ENCODE assay signal across 8 mouse cellular contexts in genomic region chr14:31205562-31206467, GRCm38 (mm10). TPM values are rescaled to one million over a fixed set of nuclear protein-coding genes. Genes with fewer than 3 reads are reported as not detected.
DNase-seq lines count a peak whose midpoint lies in the region; ATAC-seq and TF ChIP-seq lines count a peak whose summit lies in the region.

No protein-coding gene starts in this region.

- peak; percentile 15 for ATAC-seq in Patski
- ATAC-seq in liver, embryonic 13.5 days (ENCODE audit: low read depth), result peak; percentile 22
- peak; percentile 77 for ATAC-seq in neural tube, embryonic 13.5 days (ENCODE audit: low read depth)

- peak overlapping the region; percentile 88 for H3K27ac ChIP-seq in liver, embryonic 13.5 days
- H3K27ac ChIP-seq in neural tube, embryonic 13.5 days (replicated peaks), result peak overlapping the region; percentile 92

- TF ChIP-seq CTCF in Patski (IDR thresholded peaks at IDR 0.05), result no peak

- CTCF ChIA-PET in Patski (lab: Charles Lee), result interaction anchor here (1.0 to 1.2 kb wide), 3 partner anchors 9 to 40 kb away, joined by 3 to 7 read pairs (median 3); no protein-coding TSS in a partner anchor

- no peaks in the 10 kb centered on the region for H3K27me3 ChIP-seq in Patski
- no peaks in the 10 kb centered on the region for H3K27me3 ChIP-seq in liver, embryonic 13.5 days
- H3K27me3 ChIP-seq in neural tube, embryonic 13.5 days, result no peaks in the 10 kb centered on the region

- DNase-seq in CD4-positive helper T cell, adult 2 months (ENCODE audit: low read depth, low spot score), result peak; percentile 52
- no peak for DNase-seq in Patski (ENCODE audit: low read depth, low spot score)
- peak; percentile 67 to 74 for DNase-seq in cerebellum, postnatal 14 days
- peak; percentile 49 to 70 for DNase-seq in gastrocnemius, postnatal 4 days (ENCODE audit: low spot score in 2 of 2)
- peak; percentile 73 for DNase-seq in kidney, adult 18-20 months
- DNase-seq in liver, embryonic 13.5 days, result no peak
- no peak for DNase-seq in natural killer cell, adult 2 months (ENCODE audit: low spot score in 2 of 2)

- POLR2A ChIA-PET in Patski (lab: Charles Lee), result interaction anchor here (1.0 to 2.6 kb wide), 4 partner anchors 11 to 40 kb away, joined by 3 to 6 read pairs (median 5); no protein-coding TSS in a partner anchor

- peaks cover 38% of the 10 kb centered on the region for H3K36me3 ChIP-seq in liver, embryonic 13.5 days
- H3K36me3 ChIP-seq in neural tube, embryonic 13.5 days, result peaks cover 36% of the 10 kb centered on the region

- H3K9me3 ChIP-seq in liver, embryonic 13.5 days (replicated peaks), result no peaks in the 10 kb centered on the region
- H3K9me3 ChIP-seq in neural tube, embryonic 13.5 days, result no peaks in the 10 kb centered on the region

- WGBS in liver, embryonic 13.5 days (ENCODE audit: insufficient replicate concordance), result under 1% methylated on average over 39 of the region's 39 CpGs
- under 1% methylated on average over 39 of the region's 39 CpGs for WGBS in neural tube, embryonic 13.5 days

- peak overlapping the region; percentile 81 for H3K4me3 ChIP-seq in liver, embryonic 13.5 days (replicated peaks)
- H3K4me3 ChIP-seq in neural tube, embryonic 13.5 days, result peak overlapping the region; percentile 80

- in situ Hi-C loops in Patski (cut with MboI; ENCODE audit: low pct_unique_long_range_greater_than_20kb), result no loop called here

- H3K4me1 ChIP-seq in liver, embryonic 13.5 days (replicated peaks), result peaks cover 55% of the 10 kb centered on the region
- peaks cover 27% of the 10 kb centered on the region for H3K4me1 ChIP-seq in neural tube, embryonic 13.5 days (replicated peaks)

- peak overlapping the region; percentile 80 for H3K4me2 ChIP-seq in liver, embryonic 13.5 days
- peak overlapping the region; percentile 98 for H3K4me2 ChIP-seq in neural tube, embryonic 13.5 days

- peak overlapping the region; percentile 91 for H3K9ac ChIP-seq in liver, embryonic 13.5 days
- H3K9ac ChIP-seq in neural tube, embryonic 13.5 days, result peak overlapping the region; percentile 94

RNA-seq across cellular contexts. Expression of gene Tnnc1, which starts 2.3 kb away (rescaled TPM):
- polyA plus RNA-seq in Patski (2021), result 8.1 TPM
- total RNA-seq in gastrocnemius, postnatal 4 days (2021), result 100 to 1,000 TPM; 337 to 379 TPM
- 21.1 and 25.3 TPM in 2 replicates for polyA plus RNA-seq in liver, embryonic 13.5 days (2015; fragmentation: Nextera tagmentation; extraction: Ambion mirVana)
- 21.3 and 65.5 TPM in 2 replicates for polyA plus RNA-seq in neural tube, embryonic 13.5 days (2015; fragmentation: Nextera tagmentation; extraction: Ambion mirVana)

RNA-seq across cellular contexts. Expression of gene Nisch, which starts 10.9 kb away (rescaled TPM):
- 564 TPM for polyA plus RNA-seq in Patski (2021)
- 100 to 1,000 TPM; 258 to 277 TPM for total RNA-seq in gastrocnemius, postnatal 4 days (2021)
- polyA plus RNA-seq in liver, embryonic 13.5 days (2015; fragmentation: Nextera tagmentation; extraction: Ambion mirVana), result 77.9 and 84.9 TPM in 2 replicates
- polyA plus RNA-seq in neural tube, embryonic 13.5 days (2015; fragmentation: Nextera tagmentation; extraction: Ambion mirVana), result 329 and 336 TPM in 2 replicates

RNA-seq across cellular contexts. Expression of gene Sema3g, which starts 11.8 kb away (rescaled TPM):
- 3.0 TPM for polyA plus RNA-seq in Patski (2021)
- total RNA-seq in gastrocnemius, postnatal 4 days (2021), result 10 to 100 TPM; 11.5 to 11.6 TPM
- polyA plus RNA-seq in liver, embryonic 13.5 days (2015; fragmentation: Nextera tagmentation; extraction: Ambion mirVana), result 0.02 and 0.05 TPM in 2 replicates
- polyA plus RNA-seq in neural tube, embryonic 13.5 days (2015; fragmentation: Nextera tagmentation; extraction: Ambion mirVana), result 1.1 and 1.4 TPM in 2 replicates

RNA-seq across cellular contexts. Expression of gene Stab1, which starts 37.4 kb away (rescaled TPM):
- 0.74 TPM for polyA plus RNA-seq in Patski (2021)
- total RNA-seq in gastrocnemius, postnatal 4 days (2021), result 100 to 1,000 TPM in 1 of 2 experiments, 10 to 100 TPM in 1; 89.8 to 101 TPM
- polyA plus RNA-seq in liver, embryonic 13.5 days (2015; fragmentation: Nextera tagmentation; extraction: Ambion mirVana), result 18.5 and 19.2 TPM in 2 replicates
- 18.0 and 26.0 TPM in 2 replicates for polyA plus RNA-seq in neural tube, embryonic 13.5 days (2015; fragmentation: Nextera tagmentation; extraction: Ambion mirVana)

RNA-seq across cellular contexts. Expression of gene Phf7, which starts 45.3 kb away (rescaled TPM):
- 10.7 TPM for polyA plus RNA-seq in Patski (2021)
- 1 to 10 TPM; 7.3 to 9.4 TPM for total RNA-seq in gastrocnemius, postnatal 4 days (2021)
- polyA plus RNA-seq in liver, embryonic 13.5 days (2015; fragmentation: Nextera tagmentation; extraction: Ambion mirVana), result 8.4 and 8.6 TPM in 2 replicates
- polyA plus RNA-seq in neural tube, embryonic 13.5 days (2015; fragmentation: Nextera tagmentation; extraction: Ambion mirVana), result 12.2 and 13.2 TPM in 2 replicates

Comparison
In these comparisons a context has a peak if more than half of its experiments do, and no peak if none do; other contexts are left out.
1. DNase-seq: peak in CD4-positive helper T cell, adult 2 months (single experiment), cerebellum, postnatal 14 days (2 of 2), gastrocnemius, postnatal 4 days (2 of 2) and kidney, adult 18-20 months (single experiment); none in Patski (single experiment), liver, embryonic 13.5 days (single experiment) and natural killer cell, adult 2 months (0 of 2).
2. ATAC-seq: peak in every context shown above with its lines; median percentile 77 in neural tube, embryonic 13.5 days; 22 in liver, embryonic 13.5 days; 15 in Patski.